Mouse (Mus musculus) CH12.LX (cell line): ENCODE results near the gene Hoxa9. TPM values are rescaled to one million over a fixed set of nuclear protein-coding genes. Genes with fewer than 3 reads are reported as not detected.

Experiments
- DNase-seq: peaks from one replicate; pipeline ENCODE4 v3.0.0-alpha.2; 2013; ENCODE audit errors: extremely low read depth
- H3K27ac ChIP-seq: 2 replicates; pipeline ENCODE4 v1.5.1; 2012; ENCODE audit warnings: low read depth, mild to moderate bottlenecking, control low read depth, moderate library complexity; ENCODE audit not compliant: insufficient read depth
- H3K27me3 ChIP-seq: replicated peaks from 2 replicates; pipeline ENCODE3; 2012; ENCODE audit warnings: inconsistent platforms
- H3K36me3 ChIP-seq, 2 experiments: replicated peaks in 1 of 2; 2 replicates each; pipeline versions ENCODE3 to v1.6.1; 2012; ENCODE audit warnings: inconsistent platforms in 1 of 2, low read length in 1 of 2, mild to moderate bottlenecking in 1 of 2, mixed read lengths in 1 of 2, moderate library complexity in 1 of 2; ENCODE audit not compliant: control insufficient read depth in 1 of 2, insufficient read depth in 1 of 2
- H3K4me1 ChIP-seq, 2 experiments: 2 replicates each; pipeline ENCODE4 v1.6.1; 2012; ENCODE audit warnings: inconsistent platforms in 1 of 2, moderate library complexity in 1 of 2; ENCODE audit not compliant: insufficient read depth in 2 of 2, control insufficient read depth in 1 of 2
- H3K4me2 ChIP-seq: 2 replicates; pipeline ENCODE4 v1.6.1; 2012; ENCODE audit warnings: low read depth, mild to moderate bottlenecking, control low read depth; ENCODE audit not compliant: poor library complexity, insufficient read depth, severe bottlenecking
- H3K4me3 ChIP-seq, 3 experiments: fragments of 150-350 bp in 1 of 3; sonication (generic) in 1 of 3; replicated peaks in 1 of 3; 2 replicates each; pipeline versions ENCODE3 to v1.5.1; 2011 to 2012; ENCODE audit warnings: low read depth in 2 of 3, low read length in 2 of 3, mild to moderate bottlenecking in 2 of 3, moderate library complexity in 2 of 3, control low read depth in 1 of 3, improper control_type of control experiment in 1 of 3, inconsistent platforms in 1 of 3, mixed read lengths in 1 of 3; ENCODE audit not compliant: poor library complexity in 1 of 3
- H3K79me2 ChIP-seq: replicated peaks from 2 replicates; pipeline ENCODE4 v1.6.1; 2012; ENCODE audit warnings: mild to moderate bottlenecking, moderate library complexity; ENCODE audit not compliant: control insufficient read depth, poor library complexity, insufficient read depth, severe bottlenecking; ENCODE audit errors: extremely low read depth
- H3K9ac ChIP-seq: 2 replicates; pipeline ENCODE4 v1.6.1; 2012; ENCODE audit warnings: low read depth, mild to moderate bottlenecking, control low read depth, moderate library complexity; ENCODE audit not compliant: insufficient read depth
- H3K9me3 ChIP-seq: replicated peaks from 2 replicates; pipeline ENCODE3; 2012; ENCODE audit warnings: low read length, inconsistent platforms, mixed read lengths
- BHLHE40 ChIP-seq: IDR thresholded peaks from 2 replicates; pipeline ENCODE4 v1.6.1; 2011; ENCODE audit warnings: mild to moderate bottlenecking, low read depth, low read length, improper control_type of control experiment
- CHD1 ChIP-seq: IDR thresholded peaks from 2 replicates; pipeline ENCODE4 v1.6.1; 2012; ENCODE audit warnings: low read depth, low read length, improper control_type of control experiment, inconsistent platforms
- ELF1 ChIP-seq: IDR thresholded peaks from 2 replicates; pipeline ENCODE4 v1.6.1; 2014; ENCODE audit warnings: low read depth, mild to moderate bottlenecking, inconsistent platforms, low read length, improper control_type of control experiment
- ETS1 ChIP-seq: conservative IDR thresholded peaks from 2 replicates; pipeline ENCODE4 v1.6.1; 2012; ENCODE audit warnings: low read depth, mild to moderate bottlenecking, inconsistent platforms, low read length, improper control_type of control experiment, moderate library complexity
- MAFK ChIP-seq: IDR thresholded peaks from 2 replicates; pipeline ENCODE4 v1.6.1; 2011; ENCODE audit warnings: low read length, improper control_type of control experiment; ENCODE audit not compliant: insufficient replicate concordance
- MAX ChIP-seq: IDR thresholded peaks from 2 replicates; pipeline ENCODE4 v1.6.1; 2011; ENCODE audit warnings: low read length, improper control_type of control experiment
- MAZ ChIP-seq: IDR thresholded peaks from 2 replicates; pipeline ENCODE4 v1.6.1; 2012; ENCODE audit warnings: low read depth, mild to moderate bottlenecking, inconsistent platforms, low read length, improper control_type of control experiment, moderate library complexity
- MEF2A ChIP-seq: IDR thresholded peaks from 2 replicates; pipeline ENCODE4 v1.6.1; 2014; ENCODE audit warnings: low read depth, mild to moderate bottlenecking, inconsistent platforms, low read length, improper control_type of control experiment, borderline replicate concordance
- MXI1 ChIP-seq: IDR thresholded peaks from 2 replicates; pipeline ENCODE4 v1.6.1; 2011; ENCODE audit warnings: mild to moderate bottlenecking, low read depth, low read length, improper control_type of control experiment
- MYC ChIP-seq: IDR thresholded peaks from 2 replicates; pipeline ENCODE4 v1.6.1; 2011; ENCODE audit warnings: low read depth, mild to moderate bottlenecking, improper control_type of control experiment, low read length
- PAX5 ChIP-seq: IDR thresholded peaks from 2 replicates; pipeline ENCODE4 v1.6.1; 2012; ENCODE audit warnings: low read length, inconsistent platforms, mixed read lengths
- POLR2A ChIP-seq: IDR thresholded peaks from 2 replicates; pipeline ENCODE4 v1.6.1; 2011; ENCODE audit warnings: low read depth, mild to moderate bottlenecking, improper control_type of control experiment, low read length
- RAD21 ChIP-seq: IDR thresholded peaks from 2 replicates; pipeline ENCODE4 v1.6.1; 2011; ENCODE audit warnings: low read depth, mild to moderate bottlenecking, low read length, improper control_type of control experiment, moderate library complexity
- RCOR1 ChIP-seq: conservative IDR thresholded peaks from 2 replicates; pipeline ENCODE4 v1.6.1; 2012; ENCODE audit warnings: low read depth, mild to moderate bottlenecking, inconsistent platforms, low read length, improper control_type of control experiment
- SMC3 ChIP-seq: IDR thresholded peaks from 2 replicates; pipeline ENCODE4 v1.6.1; 2011; ENCODE audit warnings: low read depth, low read length, improper control_type of control experiment
- TBP ChIP-seq: conservative IDR thresholded peaks from 2 replicates; pipeline ENCODE4 v1.6.1; 2011; ENCODE audit warnings: low read depth, low read length, improper control_type of control experiment
- UBTF ChIP-seq: IDR thresholded peaks from 2 replicates; pipeline ENCODE4 v1.6.1; 2012; ENCODE audit warnings: low read depth, mild to moderate bottlenecking, inconsistent platforms, low read length, improper control_type of control experiment, moderate library complexity
- dilution Hi-C: fragments of 300-500 bp; cut with MboI; formaldehyde crosslinking; loops from 2 replicates; pipeline ENCODE4 v1.14.3; 2020; ENCODE audit warnings: low sequenced_read_pairs; ENCODE audit not compliant: extremely low pct_unique_long_range_greater_than_20kb, extremely low pct_ligation_motif_present
- in situ Hi-C: fragments of 300-500 bp; cut with MboI; formaldehyde crosslinking; loops from 3 replicates; pipeline ENCODE4 v1.14.3; 2019; ENCODE audit warnings: low sequenced_read_pairs, low pct_ligation_motif_present, low pct_unique_long_range_greater_than_20kb, mixed read lengths
- polyA plus RNA-seq: library from polyadenylated mRNA; unstranded; fragments of >175 nt; gene quantifications from 2 replicates; pipeline ENCODE4 v1.2.1, GENCODE M21; 2012; ENCODE audit warnings: low read depth; ENCODE audit not compliant: insufficient read length
- total RNA-seq, 2 experiments: library from RNA; depleted of rRNA; stranded (reverse); fragments of 300-350 nt in 1 of 2; fragments of >200 nt in 1 of 2; gene quantifications; 2 replicates each; pipeline ENCODE4 v1.2.3; 2012 to 2014

Hoxa9 gene
- total and polyA plus RNA-seq, 3 experiments = 0.30 to 0.47 (median 0.30) TPM

DNA sequence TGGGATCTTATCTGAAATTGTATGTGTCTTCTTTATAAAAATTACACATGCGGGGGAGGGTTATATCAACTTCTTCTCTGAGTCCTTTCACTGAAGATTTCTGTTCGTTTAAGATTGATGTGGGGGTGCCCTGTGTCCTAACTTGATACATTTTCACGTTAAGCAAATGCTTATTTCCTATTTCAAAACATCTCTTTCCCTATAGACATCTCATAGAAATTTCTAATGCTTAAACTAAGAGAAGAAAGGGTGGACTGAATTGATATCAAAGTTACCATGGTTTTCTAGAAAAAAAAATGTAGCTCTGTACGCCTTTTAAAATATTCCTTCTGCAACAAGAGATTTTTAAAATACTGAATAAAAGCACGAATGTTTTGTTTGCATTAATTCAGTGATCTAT lies 36.3 kb upstream of the Hoxa9 start:
- DNase-seq = no peak
- in situ Hi-C loops (loop anchor here (10.0 to 25.0 kb wide), 2 partner anchors 568 to 645 kb away; no protein-coding TSS in a partner anchor), dilution Hi-C loops (no loop called here)
- H3K79me2 ChIP-seq = no peaks in the 10 kb centered on the region
- H3K36me3 ChIP-seq = no peaks in the 10 kb centered on the region
- TF ChIP-seq POLR2A (no peak), MYC (no peak), ELF1 (no peak), CHD1 (no peak), MAZ (no peak), RCOR1 (no peak), MEF2A (no peak), MXI1 (no peak), UBTF (no peak), TBP (no peak)
- no peak overlapping the region for H3K4me2 ChIP-seq
- no peak overlapping the region for H3K27ac ChIP-seq
- H3K9ac ChIP-seq = no peak overlapping the region
- peaks cover 13% of the 10 kb centered on the region for H3K27me3 ChIP-seq
- no peak overlapping the region for H3K4me3 ChIP-seq
- H3K4me1 ChIP-seq = peaks cover 0 to 7% of the 10 kb centered on the region in 2 experiments; a peak in 2 of 4 replicates
- H3K9me3 ChIP-seq = no peaks in the 10 kb centered on the region

DNA sequence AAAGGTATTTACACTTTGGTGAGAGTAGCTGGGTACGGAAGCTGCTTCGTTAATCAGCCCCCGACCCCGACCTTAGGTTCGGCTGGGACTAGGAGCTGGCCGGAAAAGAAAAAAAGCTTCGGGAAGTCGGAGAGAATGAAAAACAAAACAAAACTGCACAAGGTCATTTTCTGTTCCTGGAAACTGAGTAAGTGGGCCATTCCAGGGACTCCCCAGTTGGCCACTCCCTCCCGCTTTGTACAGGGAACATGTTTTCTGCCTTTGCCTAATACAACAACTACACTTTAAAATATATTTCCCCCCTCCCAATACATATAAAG lies 35.7 kb upstream of the Hoxa9 start:
- Histone ChIP-seq H3K9me3 (no peaks in the 10 kb centered on the region), H3K79me2 (no peaks in the 10 kb centered on the region), H3K4me1 (peaks cover 0 to 7% of the 10 kb centered on the region in 2 experiments; a peak in 2 of 4 replicates), H3K27ac (no peak overlapping the region), H3K27me3 (peaks cover 17% of the 10 kb centered on the region), H3K4me2 (no peak overlapping the region), H3K4me3 (no peak overlapping the region), H3K36me3 (no peaks in the 10 kb centered on the region), H3K9ac (no peak overlapping the region)
- TF ChIP-seq TBP = no peak
- TF ChIP-seq RCOR1 = no peak
- TF ChIP-seq MAX = no peak
- TF ChIP-seq RAD21 = no peak
- no peak for TF ChIP-seq SMC3
- TF ChIP-seq MAFK = no peak
- TF ChIP-seq ETS1 = no peak
- no peak for TF ChIP-seq BHLHE40
- TF ChIP-seq PAX5 = no peak
- dilution Hi-C loops = no loop called here
- no peak for DNase-seq
- in situ Hi-C loops = loop anchor here (10.0 to 25.0 kb wide), 2 partner anchors 568 to 646 kb away; no protein-coding TSS in a partner anchor
